Mouse (Mus musculus) limb, embryonic 11.5 days (tissue): ENCODE measurements around the gene Klf15. TPM values are rescaled to one million over a fixed set of nuclear protein-coding genes. Genes with fewer than 3 reads are reported as not detected.
A peak's percentile ranks its signal among the peaks of the same experiment; 100 is the strongest.

Source experiments
- ATAC-seq: fragments of 200-750 bp; cut with Nextera tagmentation; 2 replicates; pipeline ENCODE4 v1.8.0; 2017; ENCODE audit warnings: low read depth; ENCODE audit not compliant: insufficient number of reproducible peaks, low FRiP score, low TSS enrichment
- DNase-seq: peaks from one replicate; pipeline ENCODE4 v3.0.0-alpha.2; 2015; ENCODE audit warnings: low spot score
- H3K27ac ChIP-seq: fragments of 300-500 bp; sonication (generic); replicated peaks from 2 replicates; pipeline ENCODE4 v1.5.1; 2014; ENCODE audit warnings: low read depth, mild to moderate bottlenecking, low read length
- H3K27me3 ChIP-seq: fragments of 300-500 bp; sonication (generic); 2 replicates; pipeline ENCODE4 v1.6.1; 2014; ENCODE audit warnings: mild to moderate bottlenecking, low read length, mixed read lengths; ENCODE audit not compliant: control insufficient read depth, insufficient read depth
- H3K36me3 ChIP-seq: fragments of 300-500 bp; sonication (generic); 2 replicates; pipeline ENCODE4 v1.6.1; 2014; ENCODE audit warnings: mild to moderate bottlenecking, low read length, moderate library complexity, mixed read lengths; ENCODE audit not compliant: control insufficient read depth, insufficient read depth
- H3K4me1 ChIP-seq: fragments of 300-500 bp; sonication (generic); 2 replicates; pipeline ENCODE4 v1.6.1; 2014; ENCODE audit warnings: low read length, mixed read lengths; ENCODE audit not compliant: control insufficient read depth, insufficient read depth
- H3K4me2 ChIP-seq: fragments of 300-500 bp; sonication (generic); 2 replicates; pipeline ENCODE4 v1.6.1; 2014; ENCODE audit warnings: low read depth, mild to moderate bottlenecking, moderate library complexity; ENCODE audit not compliant: severe bottlenecking
- H3K4me3 ChIP-seq: fragments of 300-500 bp; sonication (generic); 2 replicates; pipeline ENCODE4 v1.5.1; 2014; ENCODE audit warnings: low read depth, low read length
- H3K9ac ChIP-seq: fragments of 300-500 bp; sonication (generic); 2 replicates; pipeline ENCODE4 v1.6.1; 2014; ENCODE audit warnings: mild to moderate bottlenecking, low read length
- H3K9me3 ChIP-seq: fragments of 300-500 bp; sonication (generic); 2 replicates; pipeline ENCODE4 v1.6.1; 2016; ENCODE audit warnings: low read length; ENCODE audit not compliant: control insufficient read depth
- WGBS: fragments of 180-500 bp; shearing (Covaris S2); extraction: QIAGEN DNeasy Blood & Tissue Kit; methylation state at CpG from one replicate; pipeline ENCODE4 v1.1.7; 2014; 5-methylcytosine and 5-hydroxymethylcytosine counted together
- polyA plus RNA-seq: library from polyadenylated mRNA; unstranded; fragments of >200 nt; fragmentation: Nextera tagmentation; extraction: Ambion mirVana; gene quantifications from 2 replicates; pipeline ENCODE4 v1.2.1, GENCODE M21; 2014

Gene Klf15
- polyA plus RNA-seq, 1 experiment from 2014 or later, result 3.6 TPM

- WGBS, result 78% methylated on average over 2 of the region's 2 CpGs
- DNase-seq, result no peak
- no peaks in the 10 kb centered on the region for H3K4me1 ChIP-seq
- peaks cover 6% of the 10 kb centered on the region; the same call in 1 of the 2 replicates for H3K27me3 ChIP-seq
- H3K9me3 ChIP-seq, result no peaks in the 10 kb centered on the region
- no peak overlapping the region for H3K27ac ChIP-seq
- H3K9ac ChIP-seq, result no peak overlapping the region
- no peak overlapping the region for H3K4me3 ChIP-seq
- no peaks in the 10 kb centered on the region for H3K36me3 ChIP-seq
- no peak for ATAC-seq
- no peak overlapping the region for H3K4me2 ChIP-seq
Observed at GRCm38 (mm10) chr6:90457421-90457820, 5.0 kb upstream of the Klf15 start.

- 33% methylated on average over 2 of the region's 2 CpGs for WGBS
- DNase-seq (no peak), ATAC-seq (no peak)
- no peaks in the 10 kb centered on the region for H3K9me3 ChIP-seq
- H3K36me3 ChIP-seq, result no peaks in the 10 kb centered on the region
- H3K27ac ChIP-seq, result no peak overlapping the region
- H3K9ac ChIP-seq, result no peak overlapping the region
- no peak overlapping the region for H3K4me3 ChIP-seq
- peaks cover 7% of the 10 kb centered on the region; the same call in 1 of the 2 replicates for H3K4me1 ChIP-seq
- peaks cover 6% of the 10 kb centered on the region; the same call in 1 of the 2 replicates for H3K27me3 ChIP-seq
- H3K4me2 ChIP-seq, result no peak overlapping the region
Observed at GRCm38 (mm10) chr6:90461181-90461580, 1.2 kb upstream of the Klf15 start.

- Histone ChIP-seq H3K36me3 (no peaks in the 10 kb centered on the region), H3K27me3 (peaks cover 6% of the 10 kb centered on the region; the same call in 1 of the 2 replicates), H3K4me1 (peaks cover 7% of the 10 kb centered on the region; the same call in 1 of the 2 replicates), H3K4me3 (peak overlapping the region; percentile 62), H3K9ac (no peak overlapping the region), H3K27ac (no peak overlapping the region), H3K4me2 (peak overlapping the region; percentile 100), H3K9me3 (no peaks in the 10 kb centered on the region)
- 7% methylated on average over 12 of the region's 12 CpGs for WGBS
- ATAC-seq (no peak), DNase-seq (no peak)
Observed at GRCm38 (mm10) chr6:90461771-90462170, 605 bp upstream of the Klf15 start.

- Histone ChIP-seq H3K9ac (peak overlapping the region; percentile 60), H3K36me3 (no peaks in the 10 kb centered on the region), H3K4me2 (peak overlapping the region; percentile 100), H3K27me3 (peaks cover 6% of the 10 kb centered on the region; the same call in 1 of the 2 replicates), H3K27ac (no peak overlapping the region), H3K4me3 (peak overlapping the region; percentile 62), H3K4me1 (peaks cover 7% of the 10 kb centered on the region; the same call in 1 of the 2 replicates), H3K9me3 (no peaks in the 10 kb centered on the region)
- under 1% methylated on average over 38 of the region's 38 CpGs for WGBS
- DNase-seq (peak; percentile 53), ATAC-seq (peak; percentile 29)
Observed at GRCm38 (mm10) chr6:90462841-90463227, 458 bp downstream of the Klf15 start.

GRCm38 (mm10) chr6:90463228-90463862 lies 969 bp downstream of the Klf15 start:
- Histone ChIP-seq H3K27ac (no peak overlapping the region), H3K9ac (peak overlapping the region; percentile 60; the same call in 1 of the 2 replicates), H3K27me3 (peaks cover 6% of the 10 kb centered on the region; the same call in 1 of the 2 replicates), H3K9me3 (no peaks in the 10 kb centered on the region), H3K4me2 (peak overlapping the region; percentile 100), H3K4me1 (peaks cover 7% of the 10 kb centered on the region; the same call in 1 of the 2 replicates), H3K36me3 (no peaks in the 10 kb centered on the region), H3K4me3 (peak overlapping the region; percentile 62)
- DNase-seq (peak; percentile 78), ATAC-seq (peak; percentile 74)
- WGBS, result under 1% methylated on average over 31 of the region's 31 CpGs

- peaks cover 7% of the 10 kb centered on the region; the same call in 1 of the 2 replicates for H3K4me1 ChIP-seq
- peak overlapping the region; percentile 62 for H3K4me3 ChIP-seq
- DNase-seq, result peak; percentile 32
- no peak; the same call in 1 of the 2 replicates for ATAC-seq
- no peaks in the 10 kb centered on the region for H3K9me3 ChIP-seq
- peak overlapping the region; percentile 100 for H3K4me2 ChIP-seq
- peaks cover 6% of the 10 kb centered on the region; the same call in 1 of the 2 replicates for H3K27me3 ChIP-seq
- no peaks in the 10 kb centered on the region for H3K36me3 ChIP-seq
- peak overlapping the region; percentile 9; the same call in 1 of the 2 replicates for H3K9ac ChIP-seq
- 34% methylated on average over 7 of the region's 7 CpGs for WGBS
- H3K27ac ChIP-seq, result no peak overlapping the region
Observed at GRCm38 (mm10) chr6:90463890-90464421, 1.6 kb downstream of the Klf15 start.

GRCm38 (mm10) chr6:90465028-90465640 lies 2.8 kb downstream of the Klf15 start:
- no peak overlapping the region for H3K27ac ChIP-seq
- no peaks in the 10 kb centered on the region for H3K9me3 ChIP-seq
- H3K4me3 ChIP-seq, result no peak overlapping the region
- H3K4me2 ChIP-seq, result no peak overlapping the region
- no peak for ATAC-seq
- H3K36me3 ChIP-seq, result no peaks in the 10 kb centered on the region
- peaks cover 6% of the 10 kb centered on the region; the same call in 1 of the 2 replicates for H3K27me3 ChIP-seq
- 92% methylated on average over 11 of the region's 11 CpGs for WGBS
- no peak for DNase-seq
- H3K4me1 ChIP-seq, result peaks cover 7% of the 10 kb centered on the region; the same call in 1 of the 2 replicates
- H3K9ac ChIP-seq, result no peak overlapping the region

- Histone ChIP-seq H3K4me2 (no peak overlapping the region), H3K9me3 (no peaks in the 10 kb centered on the region), H3K36me3 (no peaks in the 10 kb centered on the region), H3K9ac (no peak overlapping the region), H3K4me1 (peaks cover 10% of the 10 kb centered on the region; the same call in 1 of the 2 replicates), H3K4me3 (no peak overlapping the region), H3K27ac (no peak overlapping the region), H3K27me3 (peaks cover 4% of the 10 kb centered on the region; the same call in 1 of the 2 replicates)
- WGBS, result 87% methylated on average over 10 of the region's 10 CpGs
- ATAC-seq, result no peak
- DNase-seq, result no peak
Observed at GRCm38 (mm10) chr6:90466079-90466478, 3.7 kb downstream of the Klf15 start.
